Comparison of ENCODE assay signal across 8 mouse cellular contexts in the genomic region with DNA sequence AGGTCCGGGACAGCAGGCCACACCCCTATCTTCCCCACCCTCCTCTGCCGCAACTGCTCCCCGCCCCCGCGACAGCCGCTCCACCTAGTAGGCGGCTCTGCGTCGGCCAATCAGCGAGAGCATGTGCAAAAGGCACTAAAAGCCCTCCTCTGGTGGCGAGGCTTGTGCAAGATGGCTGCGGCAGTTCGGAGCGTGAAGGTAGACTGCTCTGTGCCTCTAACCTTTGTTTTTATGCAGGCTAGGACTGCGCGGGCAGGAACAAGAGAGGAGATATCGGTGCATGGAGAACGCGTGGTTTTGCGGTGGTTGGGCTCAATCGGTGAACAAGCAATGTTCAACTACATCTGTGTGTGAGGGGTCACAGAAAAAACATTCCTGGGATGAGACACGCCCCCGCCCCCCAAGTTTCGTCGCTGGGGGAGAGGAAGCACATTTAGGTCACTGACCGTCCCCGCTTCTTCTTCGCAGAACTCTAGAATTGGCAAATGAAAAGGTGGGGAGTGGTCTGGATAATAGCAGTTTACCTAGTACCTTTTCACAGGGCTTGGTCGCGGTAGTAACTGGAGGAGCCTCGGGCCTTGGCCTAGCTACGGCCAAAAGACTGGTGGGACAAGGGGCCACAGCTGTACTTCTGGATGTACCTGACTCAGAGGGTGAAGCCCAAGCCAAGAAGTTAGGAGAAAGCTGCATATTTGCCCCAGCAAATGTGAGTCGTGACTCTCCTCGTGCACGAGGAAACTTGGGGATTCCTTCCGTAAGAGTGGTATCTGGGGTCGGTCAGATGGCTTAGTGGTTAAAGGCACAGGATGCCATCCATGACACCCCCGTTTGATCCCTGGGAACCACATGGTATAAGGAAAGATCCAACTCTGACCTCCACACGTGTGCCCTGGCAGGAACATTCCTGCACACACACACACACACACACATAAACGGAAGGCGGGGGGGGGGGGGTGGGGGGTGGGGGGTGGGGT. TPM values are rescaled to one million over a fixed set of nuclear protein-coding genes. Genes with fewer than 3 reads are reported as not detected.
DNase-seq lines count a peak whose midpoint lies in the region; ATAC-seq and TF ChIP-seq lines count a peak whose summit lies in the region.

A gene (plus strand): TSS at position 109 of the 974 bp plus-strand sequence.

- whole genome bisulfite sequencing in heart, embryonic 11.5 days (ENCODE audit: insufficient replicate concordance), result 21% methylated on average over 39 of the region's 41 CpGs
- WGBS in kidney, postnatal 0 days, result 31% methylated on average over 39 of the region's 41 CpGs
- WGBS in liver, embryonic 11.5 days, result 18% methylated on average over 39 of the region's 41 CpGs
- 21% methylated on average over 38 of the region's 41 CpGs for WGBS in stomach, embryonic 14.5 days

- DNase-seq in B cell, adult 2 months, result peak; percentile 69 to 71
- DNase-seq in brain, adult 2 months (ENCODE audit: low read depth, low spot score), result peak; percentile 93
- peak; percentile 90 for DNase-seq in kidney, postnatal 0 days (ENCODE audit: low spot score)
- DNase-seq in liver, embryonic 11.5 days (ENCODE audit: low spot score), result peak; percentile 75
- DNase-seq in naive thymus-derived CD4-positive, alpha-beta T cell, adult 2 months (ENCODE audit: low read depth), result peak; percentile 78

- no peaks in the 10 kb centered on the region for H3K4me1 ChIP-seq in heart, embryonic 11.5 days (ENCODE audit: control insufficient read depth, insufficient read depth, low read length)
- H3K4me1 ChIP-seq in kidney, postnatal 0 days (replicated peaks; ENCODE audit: insufficient read depth, low read length), result no peaks in the 10 kb centered on the region
- H3K4me1 ChIP-seq in liver, embryonic 11.5 days (replicated peaks; ENCODE audit: control insufficient read depth, insufficient read depth, low read length), result no peaks in the 10 kb centered on the region
- no peaks in the 10 kb centered on the region for H3K4me1 ChIP-seq in stomach, embryonic 14.5 days (ENCODE audit: control insufficient read depth, insufficient read depth, low read length)

- peak within 1 kb of the TSS; percentile 64 for H3K9ac ChIP-seq in heart, embryonic 11.5 days (ENCODE audit: low read depth, low read length)
- peak within 1 kb of the TSS; percentile 50 for H3K9ac ChIP-seq in kidney, postnatal 0 days (ENCODE audit: low read depth, low read length)
- H3K9ac ChIP-seq in liver, embryonic 11.5 days (ENCODE audit: low read depth, low read length), result peak within 1 kb of the TSS; percentile 66
- H3K9ac ChIP-seq in stomach, embryonic 14.5 days (replicated peaks; ENCODE audit: low read depth, low read length), result peak within 1 kb of the TSS; percentile 21; the same call in 1 of the 2 replicates

- peaks cover 23% of the 10 kb centered on the region for H3K27me3 ChIP-seq in heart, embryonic 11.5 days (ENCODE audit: control insufficient read depth, insufficient read depth, low read length)
- no peaks in the 10 kb centered on the region for H3K27me3 ChIP-seq in kidney, postnatal 0 days (ENCODE audit: insufficient read depth, low read length)
- H3K27me3 ChIP-seq in liver, embryonic 11.5 days (replicated peaks; ENCODE audit: control insufficient read depth, insufficient read depth, low read length), result peaks cover 19% of the 10 kb centered on the region
- H3K27me3 ChIP-seq in stomach, embryonic 14.5 days (ENCODE audit: control insufficient read depth, insufficient read depth, low read length), result no peaks in the 10 kb centered on the region

- no peaks in the 10 kb centered on the region for H3K36me3 ChIP-seq in heart, embryonic 11.5 days (ENCODE audit: control insufficient read depth, insufficient read depth, low read length)
- H3K36me3 ChIP-seq in kidney, postnatal 0 days (ENCODE audit: insufficient read depth, low read length), result no peaks in the 10 kb centered on the region
- H3K36me3 ChIP-seq in liver, embryonic 11.5 days (ENCODE audit: control insufficient read depth, insufficient read depth, low read length), result peaks cover 2% of the 10 kb centered on the region; the same call in 1 of the 2 replicates
- H3K36me3 ChIP-seq in stomach, embryonic 14.5 days (ENCODE audit: control insufficient read depth, insufficient read depth, low read length), result no peaks in the 10 kb centered on the region; the same call in 1 of the 2 replicates

- peak; percentile 100 for ATAC-seq in erythroblast, adult 5-6 weeks (replicated peaks; ENCODE audit: low FRiP score, poor library complexity, severe bottlenecking)
- ATAC-seq in heart, embryonic 11.5 days (replicated peaks; ENCODE audit: insufficient number of reproducible peaks, low FRiP score, low TSS enrichment), result peak; percentile 95
- ATAC-seq in kidney, postnatal 0 days (replicated peaks; ENCODE audit: low FRiP score, low read depth), result peak; percentile 98
- ATAC-seq in liver, embryonic 11.5 days (replicated peaks; ENCODE audit: low FRiP score), result peak; percentile 97
- peak; percentile 97 for ATAC-seq in stomach, embryonic 14.5 days (ENCODE audit: insufficient number of reproducible peaks, insufficient read depth, low FRiP score, low read depth)

- peak within 1 kb of the TSS; percentile 22; the same call in 1 of the 2 replicates for H3K27ac ChIP-seq in heart, embryonic 11.5 days (ENCODE audit: low read depth, low read length)
- H3K27ac ChIP-seq in kidney, postnatal 0 days, result peak within 1 kb of the TSS; percentile 75
- peak within 1 kb of the TSS; percentile 32 for H3K27ac ChIP-seq in liver, embryonic 11.5 days (ENCODE audit: low read depth, low read length)
- H3K27ac ChIP-seq in stomach, embryonic 14.5 days (ENCODE audit: low read length), result peak within 1 kb of the TSS; percentile 16; the same call in 1 of the 2 replicates

- peak within 1 kb of the TSS; percentile 51 for H3K4me3 ChIP-seq in heart, embryonic 11.5 days (ENCODE audit: low read depth, low read length)
- peak within 1 kb of the TSS; percentile 47 for H3K4me3 ChIP-seq in kidney, postnatal 0 days (replicated peaks; ENCODE audit: low read depth, low read length)
- peak within 1 kb of the TSS; percentile 59 for H3K4me3 ChIP-seq in liver, embryonic 11.5 days (ENCODE audit: low read depth, low read length)
- H3K4me3 ChIP-seq in stomach, embryonic 14.5 days (ENCODE audit: low read depth, low read length), result peak within 1 kb of the TSS; percentile 44

- H3K9me3 ChIP-seq in heart, embryonic 11.5 days (replicated peaks; ENCODE audit: control insufficient read depth, low read length), result no peaks in the 10 kb centered on the region
- no peaks in the 10 kb centered on the region for H3K9me3 ChIP-seq in kidney, postnatal 0 days (replicated peaks; ENCODE audit: low read length)
- H3K9me3 ChIP-seq in liver, embryonic 11.5 days (ENCODE audit: control insufficient read depth, low read length), result no peaks in the 10 kb centered on the region
- no peaks in the 10 kb centered on the region for H3K9me3 ChIP-seq in stomach, embryonic 14.5 days (ENCODE audit: control insufficient read depth, low read depth, low read length)

- peak; percentile 32; the same call in 1 of the 2 replicates for TF ChIP-seq CTCF in kidney, postnatal 0 days (IDR thresholded peaks at IDR 0.05; ENCODE audit: low read depth)

- H3K4me2 ChIP-seq in heart, embryonic 11.5 days, result peak within 1 kb of the TSS; percentile 73
- H3K4me2 ChIP-seq in kidney, postnatal 0 days (ENCODE audit: low read length), result peak within 1 kb of the TSS; percentile 66
- peak within 1 kb of the TSS; percentile 80 for H3K4me2 ChIP-seq in liver, embryonic 11.5 days
- peak within 1 kb of the TSS; percentile 49 for H3K4me2 ChIP-seq in stomach, embryonic 14.5 days (replicated peaks; ENCODE audit: low read depth, low read length)

RNA-seq across cellular contexts. Expression of the gene that starts here (rescaled TPM):
- total RNA-seq in erythroblast, adult 5-6 weeks (2015; ENCODE audit: low replicate concordance), result 20.8 and 32.0 TPM in 2 replicates
- total RNA-seq in erythroblast, adult 5-6 weeks (2017; ENCODE audit: low replicate concordance), result 7.0 and 13.5 TPM in 2 replicates
- 178 and 186 TPM in 2 replicates for polyA plus RNA-seq in heart, embryonic 11.5 days (2014; fragmentation: Nextera tagmentation; extraction: Ambion mirVana)
- polyA plus RNA-seq in kidney, postnatal 0 days (2015; fragmentation: Nextera tagmentation; extraction: Ambion mirVana), result 246 and 262 TPM in 2 replicates
- 149 and 152 TPM in 2 replicates for polyA plus RNA-seq in liver, embryonic 11.5 days (2014; fragmentation: Nextera tagmentation; extraction: Ambion mirVana)
- polyA plus RNA-seq in stomach, embryonic 14.5 days (2014; fragmentation: Nextera tagmentation; extraction: Ambion mirVana), result 192 and 206 TPM in 2 replicates

Comparison
In these comparisons a context has a peak if more than half of its experiments do, and no peak if none do; other contexts are left out.
1. Peak in every context shown above with its lines: DNase-seq, ATAC-seq, H3K4me3 ChIP-seq and H3K27ac ChIP-seq.
2. H3K27ac ChIP-seq: peak in every context shown above with its lines; median percentile 75 in kidney, postnatal 0 days; 32 in liver, embryonic 11.5 days; 22 in heart, embryonic 11.5 days; 16 in stomach, embryonic 14.5 days.